Mouse (Mus musculus): ENCODE data around the gene Tap2.

DNA sequence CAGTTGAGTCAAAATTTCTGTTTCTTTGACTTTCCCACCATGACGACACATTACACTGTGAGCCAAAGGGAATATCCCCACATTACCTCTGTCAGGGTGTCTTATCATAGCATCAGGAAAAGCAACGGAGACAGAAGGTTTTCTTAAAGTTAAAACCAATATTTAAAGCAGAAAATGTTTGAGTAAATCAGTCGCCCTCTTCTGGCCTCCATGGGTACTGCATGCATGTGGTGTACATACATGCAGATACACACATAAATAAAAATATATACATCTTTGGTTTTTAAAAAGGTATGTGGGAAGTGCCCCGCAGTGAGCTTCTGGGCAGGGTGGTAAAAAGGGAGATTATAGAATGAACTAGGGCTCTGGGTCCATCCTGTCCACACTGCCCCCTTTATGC, 26.1 kb upstream of the Tap2 start:
- TF ChIP-seq CTCF (IDR thresholded peaks at IDR 0.05; ENCODE audit: low read depth, low read length): no peak
- no peak for TF ChIP-seq POLR2A (IDR thresholded peaks at IDR 0.05; ENCODE audit: insufficient read depth, low read length)

All from ES-Bruce4 (cell line).